Mouse (Mus musculus) gastrocnemius, postnatal 36 days (tissue): ENCODE results near the gene Abtb1. TPM values are rescaled to one million over a fixed set of nuclear protein-coding genes. Genes with fewer than 3 reads are reported as not detected.
A peak's percentile ranks its signal among the peaks of the same experiment; 100 is the strongest.

Source experiments
- DNase-seq, 2 experiments: peaks; one replicate each; pipeline ENCODE4 v3.0.0; 2022
- intact Hi-C: fragments of 180-260 bp; cut with DNase I; formaldehyde crosslinking; loops from one replicate; pipeline ENCODE4 v1.15.1; 2025
- total RNA-seq, 2 experiments: library from RNA; stranded (reverse); gene quantifications; 2 replicates each; pipeline ENCODE4 v1.2.3; 2021

The Abtb1 gene
- total RNA-seq, 2 experiments from 2014 or later: 19.2 to 21.0 TPM

DNA sequence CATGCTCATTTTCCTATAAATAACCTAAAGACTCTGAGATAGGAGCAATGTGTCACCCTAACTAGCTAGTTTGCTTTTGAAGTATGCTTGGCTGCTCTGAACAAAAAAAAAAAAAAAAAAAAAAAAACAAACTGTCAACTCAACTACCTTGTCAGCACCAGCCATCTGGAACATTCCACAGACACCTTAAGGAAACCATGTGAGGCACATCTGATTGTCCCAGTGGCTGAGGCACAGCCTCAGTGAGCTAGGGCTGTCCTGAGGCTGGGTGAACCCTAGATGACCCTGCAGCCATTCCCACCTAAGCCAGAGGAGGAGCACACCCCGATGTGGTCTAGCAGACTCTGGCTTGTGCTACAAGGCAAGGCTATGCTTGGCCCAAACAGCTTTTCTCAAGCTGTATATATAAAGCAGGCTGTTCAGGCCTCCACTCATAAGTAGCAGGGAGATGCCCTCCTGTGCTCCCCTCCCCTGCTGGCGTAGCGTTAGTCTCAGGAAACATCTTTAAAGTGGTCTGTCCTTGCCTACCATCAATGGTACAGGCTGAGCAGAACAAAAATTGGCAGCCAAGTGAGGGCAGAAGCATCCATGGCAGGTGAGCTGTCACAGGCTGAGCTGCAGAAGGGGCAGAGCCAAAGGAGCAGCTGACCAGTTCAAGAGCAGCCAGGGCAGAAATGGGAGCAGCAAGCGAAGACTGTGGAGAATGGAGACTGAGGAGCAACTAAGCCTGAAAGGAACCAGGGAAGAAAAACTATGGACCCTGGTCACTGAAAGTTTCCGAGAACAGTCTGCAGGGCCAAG is 8.2 kb downstream of the Abtb1 start:
- intact Hi-C loops: no loop called here
- no peak for DNase-seq

DNA sequence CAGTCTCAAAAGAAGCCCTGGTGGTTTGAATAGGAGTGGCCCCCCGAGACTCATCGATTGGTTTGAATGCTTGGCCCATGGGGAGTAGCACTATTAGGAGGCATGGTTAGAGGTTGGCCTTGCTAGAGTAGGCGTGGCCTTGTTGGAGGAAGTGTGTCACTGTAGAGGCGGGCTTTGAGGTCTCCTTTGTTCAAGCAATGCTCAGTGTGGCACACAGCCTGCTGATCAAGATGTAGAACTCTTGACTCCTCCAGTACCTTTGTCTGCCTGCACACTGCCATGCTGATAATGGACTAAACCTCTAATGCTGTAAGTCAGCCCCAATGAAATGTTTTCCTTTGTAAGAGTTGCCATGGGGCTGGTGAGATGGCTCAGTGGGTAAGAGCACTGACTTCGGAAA is 9.1 kb downstream of the Abtb1 start:
- DNase-seq: no peak
- intact Hi-C loops: no loop called here

DNA sequence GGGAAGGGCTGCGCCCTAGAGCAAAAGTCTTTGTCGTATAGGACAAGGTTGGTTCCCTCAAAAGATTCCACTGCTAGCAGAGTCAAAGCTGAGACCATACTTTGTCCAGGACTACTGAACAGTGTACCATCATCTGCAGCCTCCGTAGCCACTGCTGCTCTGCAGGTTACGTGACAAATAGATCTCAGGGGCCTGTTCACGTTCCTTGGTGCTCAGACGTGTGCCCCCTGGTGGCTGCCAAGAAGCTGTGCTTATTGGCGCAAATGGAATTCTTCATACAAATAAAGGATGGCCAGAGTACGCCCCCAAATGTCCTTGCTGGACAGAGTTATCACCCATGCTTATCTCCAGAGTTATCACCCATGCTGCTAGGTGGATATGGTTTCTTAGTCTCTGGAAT is 10.3 kb downstream of the Abtb1 start:
- DNase-seq: peak in 1 of 2 experiments; percentile 50
- intact Hi-C loops: no loop called here

DNA sequence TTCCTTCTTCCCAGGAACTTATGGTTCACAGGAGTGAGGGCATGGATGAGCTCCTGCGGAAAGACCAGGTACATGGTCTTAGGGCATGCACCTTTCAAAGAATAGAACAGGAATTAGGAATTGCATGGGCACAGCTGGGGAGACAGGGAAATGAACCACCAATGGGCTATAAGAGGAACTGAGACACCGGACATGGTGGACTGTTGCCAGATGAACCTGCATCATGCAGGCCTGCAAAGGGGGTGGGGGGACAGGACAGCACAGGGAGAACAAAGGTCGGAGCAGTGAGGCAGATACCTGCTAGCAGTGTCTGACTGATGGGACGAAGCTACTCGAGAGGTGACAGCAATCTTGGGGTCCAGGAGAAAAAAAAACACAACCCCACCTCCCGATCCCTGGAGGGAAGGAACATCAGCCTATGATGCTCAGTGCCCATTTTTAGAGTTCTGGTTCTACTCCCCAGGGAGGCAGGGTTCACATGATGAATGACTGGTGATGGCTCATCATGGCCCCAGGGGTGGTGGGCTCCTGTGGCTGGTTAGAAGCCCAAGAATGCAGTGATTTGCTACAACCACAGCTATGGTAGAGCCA is 11.6 kb downstream of the Abtb1 start:
- DNase-seq: no peak
- intact Hi-C loops: no loop called here

DNA sequence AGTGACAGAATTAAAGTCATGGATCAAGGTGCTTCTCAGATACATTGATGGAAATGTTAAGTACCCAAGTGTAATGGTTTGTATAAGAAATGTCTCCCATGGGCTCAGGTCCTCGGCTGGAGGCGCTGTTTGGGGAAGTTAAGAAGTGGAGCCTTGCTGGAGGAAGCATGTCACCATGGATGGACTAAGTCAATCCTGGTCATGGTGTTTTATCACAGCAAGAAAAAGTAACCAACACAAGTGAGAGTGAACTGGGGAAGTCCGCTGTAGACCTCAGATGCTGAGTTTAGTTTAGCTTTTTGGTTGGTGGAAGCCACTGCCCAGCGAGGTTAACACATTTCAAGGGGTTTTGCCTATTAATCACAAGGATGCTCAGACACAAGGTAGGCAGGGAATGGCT is 12.2 kb downstream of the Abtb1 start:
- intact Hi-C loops: loop anchor here (5.0 kb wide), 2 partner anchors 102 to 272 kb away; no protein-coding TSS in a partner anchor
- DNase-seq: no peak

DNA sequence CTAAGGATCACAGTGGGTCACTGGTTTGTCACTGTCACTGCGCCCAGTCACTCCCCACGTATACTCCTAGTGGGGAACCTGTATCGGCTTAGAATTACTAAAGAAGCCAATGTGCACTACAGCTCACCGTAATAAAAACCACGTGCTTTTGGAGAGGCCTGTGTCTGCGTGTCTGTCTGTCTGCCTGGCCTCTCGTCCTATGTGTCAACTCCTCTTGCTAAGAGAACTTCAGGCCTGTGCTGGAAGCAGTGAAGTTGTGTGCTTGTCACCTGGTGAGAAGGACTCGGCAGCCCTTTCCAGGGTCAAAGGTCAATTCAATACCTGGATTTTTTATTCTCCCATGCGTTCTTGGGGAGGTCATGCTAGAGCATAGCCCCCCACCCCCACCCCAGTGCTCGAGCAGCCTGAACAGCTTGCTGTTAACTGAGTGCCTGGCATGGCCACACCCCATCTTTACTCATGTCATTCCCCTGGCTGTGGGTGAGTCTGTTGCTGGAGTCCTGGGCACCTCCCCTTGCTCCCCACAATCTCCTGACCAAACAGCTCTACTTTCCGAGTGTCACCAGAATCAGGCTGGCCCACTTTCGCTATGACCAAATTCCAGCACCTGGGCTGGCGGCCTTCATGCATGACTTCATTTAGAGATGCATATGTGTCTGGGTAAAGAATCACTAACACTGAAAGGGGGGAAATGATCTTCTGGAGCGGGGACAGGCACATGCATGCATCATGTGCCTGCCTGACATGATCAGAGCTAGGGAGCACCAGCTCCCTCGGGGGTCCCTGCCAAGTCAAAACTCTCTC is 13.4 kb downstream of the Abtb1 start:
- intact Hi-C loops: loop anchor here (5.0 kb wide), 2 partner anchors 101 to 271 kb away; no protein-coding TSS in a partner anchor

DNA sequence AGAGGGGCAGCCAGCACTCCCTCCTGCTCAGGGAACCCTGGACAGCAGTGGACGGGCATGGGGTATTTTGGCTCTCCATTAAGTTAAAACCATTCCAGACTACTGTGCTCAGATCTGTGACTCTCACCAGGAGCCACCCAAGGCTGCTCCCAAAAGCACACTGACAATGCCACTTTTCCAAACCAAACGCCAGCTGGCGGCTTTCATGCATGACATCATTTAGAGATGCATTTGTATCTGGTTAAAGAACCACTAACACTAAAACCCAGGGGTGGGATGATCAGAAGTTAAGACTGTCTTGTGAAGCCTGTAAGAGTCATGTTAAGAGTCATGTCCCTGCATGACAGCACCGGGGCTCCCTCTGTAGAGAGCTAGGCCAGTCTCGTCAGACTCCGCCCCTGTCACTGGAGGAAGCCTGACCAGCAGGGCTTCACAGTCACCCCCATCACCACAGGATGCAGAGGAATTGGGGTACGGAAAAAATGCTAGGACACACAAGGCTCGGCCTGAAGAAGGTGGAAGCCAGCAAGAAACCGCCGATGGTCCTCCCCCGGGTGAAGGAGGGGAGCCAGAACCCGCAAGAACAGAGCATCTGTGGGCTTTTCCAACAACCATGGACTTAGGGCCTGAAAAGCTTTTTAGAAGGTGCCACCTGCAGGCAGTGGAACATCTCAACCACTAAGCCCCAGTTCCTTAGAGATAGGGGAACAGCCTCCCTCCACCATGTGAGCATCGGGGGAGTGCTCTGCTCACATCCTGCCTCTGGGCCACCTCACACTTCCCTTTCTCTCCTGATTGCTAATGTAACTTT is 14.2 kb downstream of the Abtb1 start:
- intact Hi-C loops: loop anchor here (5.0 kb wide), 2 partner anchors 100 to 270 kb away; no protein-coding TSS in a partner anchor
- no peak for DNase-seq

More for the DNA sequence above, 13.4 kb downstream of the Abtb1 start:
- DNase-seq: no peak

DNA sequence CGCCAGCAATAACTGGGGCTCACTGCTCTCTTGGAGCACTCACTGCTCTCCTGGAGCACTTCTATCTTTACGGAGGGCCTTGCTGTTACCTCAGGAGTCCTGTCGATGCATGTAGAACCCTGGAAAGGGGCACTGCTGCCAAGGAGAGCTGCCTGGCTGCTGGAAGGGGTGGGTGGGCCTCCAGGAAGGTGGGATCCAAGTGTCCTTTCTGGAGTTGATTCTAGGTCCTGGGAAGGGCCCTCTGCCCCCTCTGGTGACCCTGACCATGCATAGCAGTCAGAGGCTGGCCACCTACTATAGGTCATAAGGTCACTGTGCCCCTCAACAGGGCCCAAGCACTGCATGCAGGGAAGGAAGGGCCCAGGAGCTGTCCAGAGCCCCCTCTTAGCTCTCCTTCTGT is 14.8 kb downstream of the Abtb1 start:
- no peak for DNase-seq
- intact Hi-C loops: loop anchor here (5.0 kb wide), 2 partner anchors 100 to 270 kb away; no protein-coding TSS in a partner anchor

DNA sequence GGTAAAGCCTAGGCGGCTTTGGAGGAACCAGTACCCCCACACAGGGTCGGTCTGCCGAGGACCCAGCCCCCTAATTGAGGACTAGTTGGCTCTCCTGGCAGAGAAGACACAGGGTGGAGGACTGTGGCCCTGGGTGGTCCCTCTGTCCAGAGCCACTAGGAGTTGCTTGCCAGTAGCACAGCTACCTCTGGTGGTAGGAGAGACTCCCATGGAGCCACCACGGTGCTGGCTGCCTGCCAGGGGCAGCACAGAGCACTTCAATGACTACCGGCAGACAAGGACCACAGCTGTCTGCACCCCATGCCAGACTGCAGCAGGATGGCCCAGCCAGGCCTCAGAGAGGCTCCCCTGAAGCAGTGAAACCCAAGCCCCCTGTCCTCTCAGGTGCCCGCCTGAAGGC is 15.2 kb downstream of the Abtb1 start:
- intact Hi-C loops: loop anchor here (5.0 kb wide), 2 partner anchors 99 to 269 kb away; no protein-coding TSS in a partner anchor
- DNase-seq: peak; percentile 56 to 61

DNA sequence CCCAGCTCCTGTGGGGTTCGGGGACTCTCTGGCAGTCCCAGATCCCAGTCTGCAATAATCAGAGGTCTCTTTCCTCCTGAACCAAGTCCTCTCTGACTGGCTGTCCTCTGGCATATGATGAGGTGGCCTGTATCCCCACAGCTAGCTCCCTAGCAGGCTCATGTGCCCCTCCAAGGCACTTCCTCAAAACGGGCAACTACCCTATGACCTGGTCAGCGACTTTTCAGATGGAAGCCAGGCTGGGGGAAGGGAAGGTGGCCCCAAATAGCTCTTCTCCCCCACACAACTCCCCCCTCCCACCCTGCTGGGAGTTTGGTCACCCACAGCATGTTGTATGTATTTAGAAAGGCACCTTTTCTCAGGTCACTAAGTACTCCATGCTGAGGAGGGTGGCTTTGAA is 15.7 kb downstream of the Abtb1 start:
- DNase-seq: no peak
- intact Hi-C loops: loop anchor here (5.0 kb wide), 2 partner anchors 99 to 269 kb away; no protein-coding TSS in a partner anchor

DNA sequence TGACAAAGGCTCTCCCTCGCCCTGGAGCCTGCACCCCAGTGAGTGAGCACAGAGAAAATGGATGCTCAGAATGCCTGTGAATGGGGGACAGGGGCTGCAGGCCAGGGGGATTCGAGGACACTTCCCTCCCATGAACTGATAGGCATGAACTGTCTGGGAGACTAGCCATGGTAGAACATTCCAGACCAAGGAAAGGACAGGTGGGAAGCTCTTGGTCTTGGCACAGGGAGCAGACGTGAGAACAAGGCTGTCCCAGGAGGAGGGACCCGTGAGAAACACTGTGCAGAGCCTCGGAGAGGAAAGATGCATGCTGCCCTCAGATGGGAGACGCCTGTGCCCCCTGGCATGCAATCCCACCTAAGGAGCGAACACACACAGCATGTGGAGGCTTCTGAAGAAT is 17.6 kb downstream of the Abtb1 start:
- no peak for DNase-seq
- intact Hi-C loops: loop anchor here (5.0 kb wide), 1 partner anchor 37 kb away; no protein-coding TSS in a partner anchor

DNA sequence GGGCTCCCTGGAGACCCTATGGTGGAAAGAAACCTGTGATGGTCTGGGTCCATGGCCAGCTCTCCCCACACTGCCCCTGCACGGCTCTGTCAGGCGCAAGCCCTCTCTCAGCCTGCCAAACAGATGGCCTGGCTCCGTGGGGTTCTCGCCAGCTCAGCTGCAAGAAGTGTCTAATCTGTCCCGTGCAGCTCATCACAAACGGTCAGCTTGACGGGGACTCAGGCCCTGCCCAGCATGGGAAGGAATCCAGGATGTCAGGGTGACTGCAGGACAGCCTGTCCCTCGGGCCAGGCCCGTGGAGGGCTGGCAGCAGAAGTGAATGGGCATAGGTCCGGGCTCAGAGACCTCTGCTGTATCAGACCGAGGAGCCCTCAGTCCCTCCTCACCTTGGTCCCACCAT is 19.9 kb downstream of the Abtb1 start:
- intact Hi-C loops: loop anchor here (5.0 kb wide), 1 partner anchor 35 kb away; no protein-coding TSS in a partner anchor
- peak; percentile 65 to 68 for DNase-seq

DNA sequence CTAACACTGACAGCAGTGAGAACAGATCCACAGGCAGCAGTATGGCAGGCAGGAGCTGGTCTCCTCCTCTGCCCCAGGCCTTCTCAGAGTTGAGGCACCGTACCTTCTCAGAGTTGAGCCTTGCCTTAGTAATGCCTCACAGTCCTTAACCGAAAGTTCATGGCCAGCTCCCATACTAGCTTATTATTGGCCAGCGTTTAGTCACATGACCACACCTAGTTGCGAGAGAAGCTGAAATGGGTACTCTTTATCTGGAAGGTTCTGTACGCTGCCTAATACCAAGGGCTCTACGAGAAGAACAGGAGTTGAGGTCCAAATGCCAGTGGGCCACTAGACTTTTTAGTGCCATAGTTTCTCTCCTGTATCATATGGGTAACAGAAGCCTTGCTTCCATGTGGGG is 20.5 kb downstream of the Abtb1 start:
- no peak for DNase-seq
- intact Hi-C loops: loop anchor here (5.0 kb wide), 1 partner anchor 34 kb away; no protein-coding TSS in a partner anchor

DNA sequence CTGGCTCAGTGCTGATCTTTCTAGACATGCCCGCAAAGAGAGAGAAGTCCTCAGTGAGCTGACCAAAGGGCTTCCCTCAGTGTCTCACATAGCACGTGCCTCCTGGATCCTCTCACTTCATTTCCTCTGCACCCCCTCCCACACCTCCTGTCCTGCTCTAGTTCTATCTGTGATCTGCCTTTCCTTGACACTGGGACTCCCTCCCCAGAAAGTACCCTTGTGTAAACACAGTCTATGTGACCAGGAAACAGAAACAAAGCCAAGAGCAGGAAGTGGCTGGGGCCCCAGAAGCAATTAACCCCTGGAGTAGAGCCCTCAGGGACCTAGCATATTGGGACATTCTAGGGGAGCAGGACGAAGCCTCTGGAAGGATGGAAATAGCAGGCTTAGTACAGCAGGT is 20.9 kb downstream of the Abtb1 start:
- intact Hi-C loops: loop anchor here (5.0 kb wide), 1 partner anchor 34 kb away; no protein-coding TSS in a partner anchor
- DNase-seq: no peak

DNA sequence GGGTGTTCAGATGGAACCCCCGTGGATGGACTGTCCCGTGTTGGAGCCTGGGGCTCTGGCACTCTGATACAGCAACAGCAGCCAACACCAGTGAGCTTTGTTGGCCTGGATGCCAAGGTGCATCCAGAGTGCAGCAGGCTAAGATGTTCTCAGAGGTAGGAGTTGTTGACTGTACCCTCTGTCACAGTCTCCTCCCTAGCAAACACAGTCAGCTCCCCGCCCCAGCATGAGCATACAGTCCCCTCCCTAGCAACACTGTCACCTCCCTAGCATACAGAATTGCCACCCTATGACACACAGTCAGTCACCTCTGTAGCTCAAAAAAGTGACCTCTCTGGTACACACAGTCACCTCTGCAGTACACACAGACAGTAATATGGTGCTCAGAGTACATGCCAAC is 24.9 kb downstream of the Abtb1 start:
- intact Hi-C loops: no loop called here
- no peak for DNase-seq

DNA sequence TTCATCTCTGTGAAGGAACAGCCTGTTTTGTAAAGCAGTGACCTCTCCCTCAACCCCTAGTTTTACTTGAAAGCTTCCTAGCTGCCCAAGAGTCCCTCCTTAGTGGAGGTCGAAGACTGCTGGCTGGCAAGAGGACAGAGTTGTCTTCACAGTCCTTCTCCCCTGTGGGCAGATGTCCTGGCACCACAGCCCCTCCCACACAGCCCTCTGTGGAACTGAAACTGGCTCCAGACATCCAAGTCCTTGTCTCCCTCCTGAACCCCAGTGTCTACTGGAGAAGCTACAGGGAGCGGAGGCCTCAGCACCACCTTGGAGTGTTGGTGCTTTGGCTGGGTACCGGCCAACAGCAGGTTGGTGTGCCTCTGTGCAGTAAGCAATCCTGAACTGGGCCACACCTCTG is 26.3 kb downstream of the Abtb1 start:
- intact Hi-C loops: no loop called here

DNA sequence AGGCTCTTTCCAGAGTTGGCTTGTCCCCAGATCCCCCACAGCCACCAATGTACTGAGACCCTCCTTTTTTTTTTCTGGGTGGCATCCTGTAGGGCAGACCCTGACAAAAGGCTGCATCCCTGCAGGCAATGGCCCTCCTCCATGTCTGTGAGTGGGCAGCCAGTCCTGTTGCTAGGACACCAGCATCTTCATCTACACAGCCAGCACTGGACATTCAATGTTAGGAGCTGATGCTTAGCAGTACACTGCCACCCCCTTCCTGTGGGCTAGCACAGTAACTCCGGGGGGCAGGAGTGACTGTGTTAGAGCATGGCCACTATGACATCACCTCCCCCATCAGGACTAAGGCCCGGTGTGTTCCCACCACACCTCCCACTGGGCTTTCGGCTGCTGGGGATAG is 26.7 kb downstream of the Abtb1 start:
- intact Hi-C loops: no loop called here
- DNase-seq: no peak

More for the DNA sequence above, 26.3 kb downstream of the Abtb1 start:
- no peak for DNase-seq

DNA sequence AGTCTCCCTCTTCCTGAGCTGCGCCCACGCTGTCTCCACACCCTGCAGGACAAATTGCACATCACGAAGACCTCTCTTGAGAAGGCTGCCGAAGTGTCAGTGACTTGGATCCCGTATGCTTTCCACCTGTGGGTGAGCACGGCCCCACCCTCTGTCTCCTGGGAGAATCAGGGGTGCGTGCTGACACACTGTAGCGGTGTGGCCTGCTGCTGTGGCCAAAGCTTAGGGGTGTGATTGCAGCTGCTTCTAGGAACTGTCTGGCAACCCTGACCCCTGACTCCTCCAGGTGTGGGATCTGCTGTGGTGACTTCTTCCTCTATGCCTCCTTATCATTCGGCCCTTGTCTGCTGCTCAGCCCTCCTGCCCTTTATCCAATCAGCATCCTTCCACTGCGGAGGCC is 28.0 kb downstream of the Abtb1 start:
- intact Hi-C loops: no loop called here
- no peak for DNase-seq

DNA sequence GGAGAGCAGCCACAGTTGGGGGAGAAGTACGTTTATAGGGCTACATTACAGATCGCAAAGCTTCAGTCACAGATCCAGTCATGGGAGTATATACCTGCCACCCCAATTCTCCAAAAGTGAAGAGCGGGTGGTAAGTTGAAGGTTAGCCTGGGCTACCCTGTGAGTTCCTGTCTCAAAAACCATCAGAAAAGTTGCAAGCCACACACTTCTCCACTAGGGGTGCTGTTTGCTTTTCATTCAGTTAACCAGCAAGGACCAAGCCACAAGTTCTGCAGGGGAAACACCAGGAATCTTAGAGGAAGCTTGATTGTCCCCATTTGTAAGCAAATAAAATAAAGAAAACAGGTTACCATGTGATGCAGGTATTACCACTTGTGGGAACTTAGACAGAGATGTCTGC is 28.9 kb downstream of the Abtb1 start:
- intact Hi-C loops: no loop called here
- DNase-seq: no peak

DNA sequence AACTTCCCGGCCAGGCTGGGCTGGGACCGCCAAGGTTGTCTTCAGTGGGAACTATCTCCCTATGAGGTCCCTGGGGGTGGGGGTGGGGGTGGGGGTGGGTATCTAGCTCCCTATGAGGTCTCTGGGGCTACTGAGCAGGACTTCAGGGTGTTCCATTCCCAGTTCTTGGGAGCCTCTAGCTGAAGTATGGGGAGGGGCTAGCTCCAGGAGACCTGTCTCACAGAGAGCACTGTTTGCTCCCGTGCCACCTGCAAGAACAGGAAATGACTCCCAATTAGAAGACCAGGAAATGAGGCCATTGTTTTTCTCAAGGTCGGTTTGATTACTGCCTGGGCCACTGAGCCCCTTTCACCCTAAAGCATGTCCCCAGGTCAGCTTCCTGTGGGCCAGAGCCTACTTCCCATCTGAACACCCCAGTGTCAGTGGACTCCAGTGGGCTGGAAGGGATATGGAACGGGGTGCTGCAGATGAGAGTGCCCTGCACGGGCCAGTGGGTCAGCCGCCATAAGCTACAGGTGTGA is 29.8 kb downstream of the Abtb1 start:
- no peak for DNase-seq
- intact Hi-C loops: no loop called here
